Mouse (Mus musculus) heart, embryonic 10.5 days (tissue): ENCODE results near the gene Btbd3. TPM values are rescaled to one million over a fixed set of nuclear protein-coding genes. Genes with fewer than 3 reads are reported as not detected.

Experiments used
- DNase-seq: peaks from one replicate; pipeline ENCODE4 v3.0.0-alpha.2; 2017; ENCODE audit warnings: low spot score
- H3K27ac ChIP-seq: fragments of 300-500 bp; sonication (generic); 2 replicates; pipeline ENCODE4 v1.5.1; 2016; ENCODE audit warnings: mild to moderate bottlenecking
- H3K27me3 ChIP-seq: fragments of 300-500 bp; sonication (generic); 2 replicates; pipeline ENCODE4 v1.6.1; 2016; ENCODE audit warnings: mild to moderate bottlenecking; ENCODE audit not compliant: poor library complexity, insufficient read depth, severe bottlenecking
- H3K36me3 ChIP-seq: fragments of 300-500 bp; sonication (generic); 2 replicates; pipeline ENCODE4 v1.6.1; 2016; ENCODE audit warnings: mild to moderate bottlenecking, moderate library complexity
- H3K4me1 ChIP-seq: fragments of 300-500 bp; sonication (generic); 2 replicates; pipeline ENCODE4 v1.6.1; 2016; ENCODE audit warnings: mild to moderate bottlenecking
- H3K4me3 ChIP-seq: fragments of 300-500 bp; sonication (generic); 2 replicates; pipeline ENCODE4 v1.5.1; 2016; ENCODE audit warnings: mild to moderate bottlenecking, moderate library complexity
- H3K9me3 ChIP-seq: fragments of 300-500 bp; sonication (generic); 2 replicates; pipeline ENCODE4 v1.6.1; 2016; ENCODE audit warnings: mild to moderate bottlenecking, moderate library complexity
- WGBS: fragments of 180-500 bp; shearing (Covaris S2); methylation state at CpG from one replicate; pipeline ENCODE4 v1.1.7; 2016; 5-methylcytosine and 5-hydroxymethylcytosine counted together
- polyA plus RNA-seq: library from polyadenylated mRNA; unstranded; fragments of >200 nt; fragmentation: Nextera tagmentation; extraction: Ambion mirVana; gene quantifications from 2 replicates; pipeline ENCODE4 v1.2.1, GENCODE M21; 2016

Gene Btbd3
- polyA plus RNA-seq, 1 experiment from 2014 or later = 7.6 TPM

DNA sequence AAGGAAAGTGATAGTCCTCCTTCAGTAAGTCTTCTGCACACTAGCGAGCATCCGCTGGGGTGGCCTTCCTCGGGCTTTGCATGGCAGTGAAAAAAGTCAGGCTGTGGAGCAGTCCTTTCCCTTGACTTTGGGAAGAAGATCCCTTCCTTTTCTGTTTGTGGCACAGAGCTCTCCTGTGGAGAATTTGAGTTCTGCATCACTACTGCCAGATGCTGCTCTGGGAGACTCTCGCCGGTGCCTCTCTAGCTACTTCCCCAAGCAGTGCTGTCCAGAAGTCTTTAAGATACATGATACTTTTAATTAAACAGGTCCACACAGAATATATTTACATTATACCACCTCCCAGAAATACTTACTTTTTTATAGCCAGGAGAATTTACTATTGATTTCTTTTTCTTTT, 10.3 kb downstream of the Btbd3 start:
- WGBS = 75% methylated on average over 5 of the region's 5 CpGs
- Histone ChIP-seq H3K4me3 (no peak overlapping the region), H3K36me3 (no peaks in the 10 kb centered on the region), H3K27ac (no peak overlapping the region), H3K4me1 (peaks cover 40% of the 10 kb centered on the region), H3K9me3 (no peaks in the 10 kb centered on the region), H3K27me3 (no peaks in the 10 kb centered on the region)
- DNase-seq = no peak

DNA sequence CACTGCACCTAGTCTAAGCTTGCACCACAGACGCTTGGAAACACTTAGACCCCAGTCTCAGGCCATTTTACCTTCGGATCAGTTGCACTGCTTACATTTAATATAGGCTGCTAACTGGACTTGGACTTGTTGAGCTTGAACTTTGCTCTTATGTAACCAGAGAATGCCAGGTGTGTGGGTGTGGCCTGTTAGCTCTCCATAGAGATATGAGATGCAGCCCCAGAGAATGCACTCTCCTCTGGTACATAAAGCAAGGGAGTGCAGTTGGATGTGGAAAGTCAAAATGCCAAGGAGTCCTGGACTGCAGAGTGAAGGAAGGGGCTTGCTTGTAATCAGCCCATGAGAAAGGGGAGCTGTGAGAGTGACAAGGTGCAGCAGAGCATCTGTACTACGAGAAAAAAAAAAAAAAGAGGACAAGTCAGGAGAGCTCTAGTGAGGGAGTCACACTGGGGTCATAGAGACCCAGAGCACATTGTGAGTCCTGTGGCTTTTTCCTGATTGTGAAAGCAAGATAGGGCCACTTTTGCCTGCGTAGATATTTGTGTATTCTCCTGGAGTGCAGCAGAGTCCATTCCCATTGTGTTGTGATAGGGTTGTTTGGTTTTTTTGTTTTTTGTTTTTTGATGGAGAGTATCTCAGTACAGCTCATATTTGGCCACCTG, 11.6 kb downstream of the Btbd3 start:
- Histone ChIP-seq H3K4me3 (no peak overlapping the region), H3K27me3 (no peaks in the 10 kb centered on the region), H3K4me1 (peaks cover 37% of the 10 kb centered on the region), H3K36me3 (no peaks in the 10 kb centered on the region), H3K9me3 (no peaks in the 10 kb centered on the region), H3K27ac (no peak overlapping the region)
- DNase-seq = no peak
- 57% methylated on average over 4 of the region's 4 CpGs for WGBS

DNA sequence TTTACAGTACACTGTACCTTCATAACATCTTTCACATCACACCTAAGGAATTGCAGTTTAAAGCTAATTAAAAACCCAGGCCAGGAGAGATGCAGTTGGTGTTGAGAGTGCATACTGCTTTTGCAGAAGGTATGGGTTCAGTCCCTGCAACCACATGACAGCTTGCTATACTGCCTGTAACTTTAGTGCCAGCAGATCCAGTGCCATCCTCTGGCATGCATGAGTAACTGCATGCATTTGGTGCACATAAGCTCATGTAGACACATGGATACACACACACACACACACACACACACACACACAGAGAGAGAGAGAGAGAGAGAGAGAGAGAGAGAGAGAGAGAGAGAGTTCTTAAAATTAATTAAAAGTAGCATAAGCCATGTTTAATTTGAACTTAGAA, 13.0 kb downstream of the Btbd3 start:
- no peak for DNase-seq
- peaks cover 47% of the 10 kb centered on the region for H3K4me1 ChIP-seq

DNA sequence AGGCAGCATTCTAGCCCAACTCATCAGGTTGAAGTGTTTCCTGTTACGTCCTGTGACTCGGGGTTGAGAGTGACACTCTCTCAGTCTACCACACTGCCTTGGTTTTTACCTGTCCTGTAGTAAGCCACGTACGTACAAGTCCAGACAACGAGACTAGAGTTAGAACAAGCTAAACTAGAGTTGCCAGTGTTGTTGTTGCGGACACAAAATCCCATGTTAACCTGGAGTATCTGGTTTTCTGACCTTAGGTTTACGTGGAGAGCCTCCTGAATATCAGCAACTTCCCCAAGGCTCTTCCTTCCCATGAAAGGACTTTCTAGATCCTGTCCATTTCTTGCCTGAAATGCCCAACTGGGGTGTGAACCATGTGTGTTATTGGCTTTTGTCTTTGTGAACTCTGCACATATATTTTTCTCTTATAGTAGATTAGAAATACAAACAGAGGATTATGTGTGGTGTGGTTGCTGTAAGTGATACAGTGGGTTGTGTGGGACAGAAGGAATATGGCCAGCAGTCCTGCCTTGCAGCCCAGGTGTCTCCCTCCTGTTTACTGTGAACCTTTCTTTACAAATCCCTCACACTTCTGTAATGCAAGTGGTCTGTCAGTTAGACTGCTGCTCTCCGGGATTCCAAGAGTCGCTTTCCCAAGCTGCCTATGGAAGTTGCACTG, 17.2 kb downstream of the Btbd3 start:
- WGBS = 78% methylated on average over 9 of the region's 9 CpGs
- H3K4me1 ChIP-seq = peaks cover 41% of the 10 kb centered on the region

More for the DNA sequence above, 13.0 kb downstream of the Btbd3 start:
- no peak overlapping the region for H3K4me3 ChIP-seq
- no peaks in the 10 kb centered on the region for H3K36me3 ChIP-seq
- no peaks in the 10 kb centered on the region for H3K9me3 ChIP-seq
- no peaks in the 10 kb centered on the region for H3K27me3 ChIP-seq
- no peak overlapping the region for H3K27ac ChIP-seq

DNA sequence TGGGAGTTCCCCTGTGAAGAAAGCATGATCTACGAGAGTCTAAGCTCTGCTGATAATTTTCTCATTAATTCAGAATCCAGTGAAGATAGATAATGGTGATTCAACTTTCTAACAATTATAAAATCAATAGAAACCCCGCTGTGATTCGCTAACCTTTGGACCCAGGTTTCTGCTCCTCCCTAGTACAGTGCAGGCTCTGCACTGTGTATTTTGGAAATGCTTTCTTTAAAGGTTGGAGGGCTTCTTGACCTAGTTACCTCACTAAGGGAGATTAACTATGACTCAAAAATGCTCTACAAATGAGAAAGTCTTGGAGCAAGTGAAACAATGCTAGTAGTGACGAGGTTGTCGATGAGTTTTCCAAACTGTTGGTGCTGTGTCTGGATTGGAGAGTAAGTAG, 17.7 kb downstream of the Btbd3 start:
- H3K27ac ChIP-seq = no peak overlapping the region
- no peaks in the 10 kb centered on the region for H3K36me3 ChIP-seq
- no peaks in the 10 kb centered on the region for H3K9me3 ChIP-seq
- H3K27me3 ChIP-seq = no peaks in the 10 kb centered on the region
- 82% methylated on average over 5 of the region's 5 CpGs for WGBS
- H3K4me1 ChIP-seq = peaks cover 47% of the 10 kb centered on the region
- no peak overlapping the region for H3K4me3 ChIP-seq
- DNase-seq = no peak

More for the DNA sequence above, 17.2 kb downstream of the Btbd3 start:
- Histone ChIP-seq H3K27ac (no peak overlapping the region), H3K4me3 (no peak overlapping the region), H3K36me3 (no peaks in the 10 kb centered on the region), H3K9me3 (no peaks in the 10 kb centered on the region), H3K27me3 (no peaks in the 10 kb centered on the region)
- no peak for DNase-seq

DNA sequence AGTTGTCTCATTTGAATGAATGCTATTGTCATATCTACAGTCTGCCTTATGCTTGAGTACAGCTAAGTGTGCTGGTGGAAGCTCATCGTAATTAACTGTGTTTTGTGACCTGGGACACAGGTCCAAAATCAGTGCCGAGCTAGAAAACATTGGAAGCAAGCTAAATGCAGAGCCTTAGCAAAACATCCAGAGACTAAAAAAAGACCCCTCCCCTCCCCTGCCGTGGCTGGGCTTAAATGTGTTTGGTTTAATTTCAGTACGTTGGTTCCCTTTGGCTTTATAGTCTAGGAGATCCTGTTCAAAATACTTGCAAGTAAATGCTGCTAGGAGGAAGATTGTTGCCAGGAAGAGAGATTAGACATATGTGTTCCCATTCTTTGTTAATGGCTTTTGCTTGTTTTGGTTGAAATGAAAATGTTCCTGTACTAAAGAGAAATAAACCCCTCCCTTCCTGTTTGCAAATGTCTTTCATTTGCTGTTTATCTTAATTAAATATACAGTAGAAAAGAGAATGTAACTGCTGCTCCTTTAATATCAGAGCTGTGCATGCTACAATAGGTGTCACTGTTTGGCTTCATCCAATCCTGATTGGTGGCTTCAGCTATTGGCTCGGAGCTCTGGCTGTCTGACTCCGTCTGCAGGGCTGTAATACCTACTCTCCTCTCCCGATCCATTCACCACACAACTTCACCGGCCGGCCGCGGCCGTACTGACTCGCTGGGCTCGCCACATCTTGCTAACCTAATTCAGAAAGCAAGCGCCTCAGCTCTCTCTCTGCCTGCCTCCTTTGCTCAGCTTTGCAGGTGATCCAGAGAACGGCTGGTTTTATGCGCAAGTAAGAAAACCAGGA, 21.7 kb downstream of the Btbd3 start:
- peak overlapping the region; percentile 54 for H3K4me3 ChIP-seq
- peaks cover 54% of the 10 kb centered on the region for H3K4me1 ChIP-seq
- H3K27me3 ChIP-seq = no peaks in the 10 kb centered on the region
- peaks cover 9% of the 10 kb centered on the region for H3K36me3 ChIP-seq
- peak; percentile 85 for DNase-seq
- peak overlapping the region; percentile 73 for H3K27ac ChIP-seq
- H3K9me3 ChIP-seq = no peaks in the 10 kb centered on the region
- WGBS = 16% methylated on average over 17 of the region's 17 CpGs

DNA sequence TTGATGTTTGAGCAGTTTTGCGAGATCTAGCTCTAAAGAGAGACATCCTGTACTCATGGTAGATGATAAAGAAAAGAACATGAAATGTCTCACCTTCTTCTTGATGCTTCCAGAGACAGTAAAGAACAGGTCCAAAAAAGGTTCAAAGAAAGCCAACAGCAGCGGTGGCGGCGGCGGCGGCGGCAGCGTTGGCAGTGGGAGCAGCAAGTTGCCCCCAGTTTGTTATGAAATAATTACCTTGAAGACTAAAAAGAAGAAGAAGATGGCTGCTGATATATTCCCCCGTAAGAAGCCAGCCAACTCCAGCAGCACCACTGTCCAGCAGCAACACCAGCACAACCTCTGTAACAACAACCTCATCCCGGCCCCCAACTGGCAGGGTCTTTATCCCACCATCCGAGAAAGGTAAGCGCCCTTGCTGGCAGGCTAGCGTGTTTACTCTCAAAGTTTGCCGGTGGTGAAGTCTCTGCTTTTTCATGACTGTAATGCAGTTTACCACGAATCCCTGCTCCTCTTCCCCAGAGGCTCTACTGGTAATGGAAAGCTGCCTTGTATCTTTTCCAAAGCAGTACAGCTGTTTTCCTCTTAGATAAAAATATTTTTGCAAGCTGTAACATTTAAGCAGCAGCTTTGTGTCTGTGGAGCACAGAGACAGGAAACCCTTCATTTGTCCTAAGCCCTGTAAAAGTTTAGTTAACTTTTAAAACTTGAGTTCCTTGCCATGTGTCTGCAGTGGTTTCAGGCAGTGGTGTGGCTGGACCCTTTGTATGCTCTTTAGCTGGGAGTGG, 22.7 kb downstream of the Btbd3 start:
- Histone ChIP-seq H3K9me3 (no peaks in the 10 kb centered on the region), H3K27me3 (no peaks in the 10 kb centered on the region), H3K4me1 (peaks cover 45% of the 10 kb centered on the region), H3K4me3 (peak overlapping the region; percentile 54), H3K36me3 (peaks cover 18% of the 10 kb centered on the region), H3K27ac (peak overlapping the region; percentile 73)
- WGBS = 54% methylated on average over 15 of the region's 15 CpGs
- DNase-seq = no peak

DNA sequence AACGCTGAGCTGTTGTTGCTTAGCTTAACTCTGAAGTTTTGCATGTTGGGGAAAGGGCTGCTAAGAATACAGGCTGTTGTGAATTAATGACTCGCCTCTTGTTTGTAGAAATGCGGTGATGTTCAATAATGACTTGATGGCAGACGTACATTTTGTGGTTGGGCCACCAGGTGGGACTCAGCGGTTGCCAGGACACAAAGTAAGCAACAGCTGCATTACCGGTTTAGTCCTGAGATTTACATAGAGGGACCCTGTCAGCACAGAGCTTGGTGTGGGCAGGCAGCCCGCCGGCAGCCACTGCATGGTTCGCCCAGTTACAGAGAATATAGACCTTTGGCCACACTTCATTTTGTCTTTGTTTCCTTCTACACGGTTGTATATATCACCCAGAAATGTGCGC, 23.3 kb downstream of the Btbd3 start:
- WGBS = 57% methylated on average over 11 of the region's 11 CpGs
- no peak for DNase-seq
- Histone ChIP-seq H3K27me3 (no peaks in the 10 kb centered on the region), H3K9me3 (no peaks in the 10 kb centered on the region), H3K4me3 (peak overlapping the region; percentile 54), H3K4me1 (peaks cover 44% of the 10 kb centered on the region), H3K27ac (peak overlapping the region; percentile 25; the same call in 1 of the 2 replicates), H3K36me3 (peaks cover 23% of the 10 kb centered on the region)

DNA sequence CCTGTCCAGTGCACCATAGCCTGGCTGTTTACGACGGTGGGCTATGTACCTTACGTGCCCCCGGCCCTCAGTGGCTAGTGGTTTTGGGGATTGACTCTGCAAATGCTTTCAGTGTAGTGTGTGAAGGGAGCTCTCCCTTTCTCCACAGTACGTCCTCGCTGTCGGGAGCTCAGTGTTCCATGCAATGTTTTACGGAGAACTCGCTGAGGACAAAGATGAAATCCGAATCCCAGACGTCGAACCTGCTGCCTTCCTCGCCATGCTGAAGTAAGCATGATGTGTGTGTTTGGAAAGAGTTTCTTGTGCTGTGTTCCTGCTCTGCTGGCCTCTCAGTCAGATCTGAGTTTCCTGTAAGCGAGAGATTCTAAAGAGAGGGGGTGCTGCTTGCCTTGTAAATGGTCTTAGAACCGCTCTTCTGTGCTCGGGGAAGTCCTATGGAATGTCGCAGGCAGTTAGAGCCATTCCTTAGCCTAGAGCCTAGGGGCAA, 23.9 kb downstream of the Btbd3 start:
- H3K4me1 ChIP-seq = peaks cover 44% of the 10 kb centered on the region
- peak overlapping the region; percentile 54; the same call in 1 of the 2 replicates for H3K4me3 ChIP-seq
- no peaks in the 10 kb centered on the region for H3K9me3 ChIP-seq
- DNase-seq = no peak
- H3K36me3 ChIP-seq = peaks cover 27% of the 10 kb centered on the region
- H3K27me3 ChIP-seq = no peaks in the 10 kb centered on the region
- H3K27ac ChIP-seq = no peak overlapping the region
- WGBS = 67% methylated on average over 17 of the region's 17 CpGs

DNA sequence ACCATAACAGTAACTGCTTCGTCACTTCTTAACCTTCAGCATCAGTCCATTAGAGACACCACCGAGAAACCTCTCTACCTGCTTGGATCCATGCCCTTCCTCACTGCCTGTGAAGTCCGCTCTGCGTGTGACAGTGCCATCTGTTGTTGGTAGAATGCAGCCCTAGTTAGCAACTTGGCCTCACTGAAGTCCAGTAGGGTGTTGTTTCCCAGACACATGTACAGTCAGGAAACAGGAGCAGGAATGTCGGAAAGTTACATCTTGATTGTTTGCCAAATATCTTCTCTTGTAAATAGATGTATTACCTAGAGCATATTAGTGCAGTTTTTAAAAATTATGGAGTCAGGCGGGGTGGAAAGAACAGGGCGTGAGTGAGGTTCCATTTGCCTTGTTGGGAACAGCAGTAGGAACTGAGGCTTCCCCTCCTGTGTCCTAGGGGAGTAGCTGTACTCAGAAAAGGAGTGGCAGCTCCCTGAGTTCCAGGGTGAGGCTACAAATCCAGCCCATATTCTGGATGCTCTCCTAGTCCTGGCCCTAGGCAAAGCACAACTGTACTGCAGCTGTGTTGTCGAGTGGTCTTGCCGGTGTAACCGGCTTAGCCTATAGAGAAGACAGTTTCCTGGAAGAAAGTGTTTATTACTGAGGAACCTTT, 25.3 kb downstream of the Btbd3 start:
- no peak for DNase-seq
- no peak overlapping the region for H3K4me3 ChIP-seq
- H3K9me3 ChIP-seq = no peaks in the 10 kb centered on the region
- 89% methylated on average over 10 of the region's 10 CpGs for WGBS
- no peak overlapping the region for H3K27ac ChIP-seq
- H3K36me3 ChIP-seq = peaks cover 40% of the 10 kb centered on the region
- no peaks in the 10 kb centered on the region for H3K27me3 ChIP-seq
- peaks cover 37% of the 10 kb centered on the region for H3K4me1 ChIP-seq

DNA sequence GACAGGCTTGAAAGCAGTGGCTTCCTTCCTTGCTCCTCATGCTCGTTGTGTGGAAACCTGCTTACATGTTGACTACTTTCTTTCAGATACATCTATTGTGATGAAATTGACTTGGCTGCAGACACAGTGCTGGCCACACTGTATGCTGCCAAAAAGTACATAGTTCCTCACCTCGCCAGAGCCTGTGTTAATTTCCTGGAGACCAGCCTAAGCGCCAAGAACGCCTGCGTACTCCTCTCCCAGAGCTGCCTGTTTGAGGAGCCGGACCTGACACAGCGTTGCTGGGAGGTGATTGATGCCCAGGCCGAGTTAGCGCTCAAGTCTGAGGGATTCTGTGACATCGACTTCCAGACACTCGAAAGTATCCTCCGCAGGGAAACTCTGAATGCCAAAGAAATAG, 27.0 kb downstream of the Btbd3 start:
- H3K9me3 ChIP-seq = no peaks in the 10 kb centered on the region
- H3K27ac ChIP-seq = no peak overlapping the region
- peaks cover 20% of the 10 kb centered on the region; the same call in 1 of the 2 replicates for H3K4me1 ChIP-seq
- no peaks in the 10 kb centered on the region for H3K27me3 ChIP-seq
- 96% methylated on average over 12 of the region's 12 CpGs for WGBS
- peaks cover 40% of the 10 kb centered on the region for H3K36me3 ChIP-seq
- no peak for DNase-seq
- H3K4me3 ChIP-seq = no peak overlapping the region

DNA sequence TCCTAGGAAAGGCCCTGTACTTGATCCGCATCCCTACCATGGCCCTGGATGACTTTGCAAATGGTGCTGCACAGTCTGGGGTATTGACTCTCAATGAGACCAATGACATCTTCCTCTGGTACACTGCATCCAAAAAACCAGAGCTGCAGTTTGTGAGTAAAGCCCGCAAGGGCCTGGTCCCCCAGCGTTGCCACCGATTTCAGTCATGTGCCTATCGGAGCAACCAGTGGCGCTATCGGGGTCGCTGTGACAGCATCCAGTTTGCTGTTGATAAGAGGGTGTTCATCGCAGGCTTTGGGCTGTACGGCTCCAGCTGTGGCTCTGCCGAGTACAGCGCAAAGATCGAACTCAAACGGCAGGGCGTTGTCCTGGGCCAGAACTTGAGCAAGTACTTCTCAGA, 27.5 kb downstream of the Btbd3 start:
- 97% methylated on average over 15 of the region's 15 CpGs for WGBS
- no peak overlapping the region for H3K4me3 ChIP-seq
- H3K36me3 ChIP-seq = peaks cover 40% of the 10 kb centered on the region
- H3K9me3 ChIP-seq = no peaks in the 10 kb centered on the region
- peaks cover 15% of the 10 kb centered on the region; the same call in 1 of the 2 replicates for H3K4me1 ChIP-seq
- H3K27ac ChIP-seq = no peak overlapping the region
- no peak for DNase-seq
- H3K27me3 ChIP-seq = no peaks in the 10 kb centered on the region
